Comparison of ENCODE assay signal across 11 mouse cellular contexts in the genomic region with DNA sequence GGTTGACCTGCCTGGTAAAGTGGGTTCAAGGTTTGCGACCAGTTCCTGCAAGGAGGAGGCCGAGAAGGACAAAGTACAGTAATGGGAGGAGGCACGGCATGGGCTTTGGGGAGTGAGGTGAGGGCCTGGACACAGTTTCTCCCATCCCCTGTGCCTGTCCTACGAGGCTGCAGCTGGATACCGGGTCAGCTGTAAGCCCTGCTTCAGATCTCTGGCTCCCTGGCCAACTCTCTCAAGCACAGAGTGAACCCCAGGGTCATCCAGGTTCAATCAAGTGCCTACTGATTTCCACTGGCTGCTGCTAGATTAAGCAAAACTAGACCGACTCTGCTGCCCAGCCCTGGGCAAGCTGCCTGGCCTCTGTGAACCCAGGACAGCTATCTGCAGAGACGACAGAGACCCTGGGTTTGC. TPM values are rescaled to one million over a fixed set of nuclear protein-coding genes. Genes with fewer than 3 reads are reported as not detected.
DNase-seq lines count a peak whose midpoint lies in the region; ATAC-seq lines count a peak whose summit lies in the region.
"Had no signal": no experiment of that assay in that cellular context is flagged by ENCODE, and none has a peak within 500 bp of the region (broad histone marks: within the 10 kb centered on the region; RNA-seq: fewer than 3 reads in every experiment).

No protein-coding gene starts in this region.

- no peak for ATAC-seq in neural tube, embryonic 12.5 days (ENCODE audit: low FRiP score, low read depth)
- no peak for ATAC-seq in stomach, embryonic 15.5 days (ENCODE audit: insufficient read depth, low FRiP score, low read depth)
- ATAC-seq: inflammation-experienced regulatory T-cells, adult 6 months had no signal

- H3K36me3 ChIP-seq in neural tube, embryonic 12.5 days: no peaks in the 10 kb centered on the region
- no peaks in the 10 kb centered on the region for H3K36me3 ChIP-seq in stomach, embryonic 15.5 days

- H3K4me1 ChIP-seq in neural tube, embryonic 12.5 days: peaks cover 89% of the 10 kb centered on the region
- H3K4me1 ChIP-seq in stomach, embryonic 15.5 days: peaks cover 73% of the 10 kb centered on the region

- no peaks in the 10 kb centered on the region for H3K9me3 ChIP-seq in neural tube, embryonic 12.5 days
- H3K9me3 ChIP-seq in stomach, embryonic 15.5 days: no peaks in the 10 kb centered on the region

- no peaks in the 10 kb centered on the region for H3K27me3 ChIP-seq in neural tube, embryonic 12.5 days (replicated peaks)
- H3K27me3 ChIP-seq in stomach, embryonic 15.5 days (replicated peaks): no peaks in the 10 kb centered on the region

- peak overlapping the region; percentile 69 for H3K4me2 ChIP-seq in neural tube, embryonic 12.5 days (replicated peaks)
- H3K4me2 ChIP-seq in stomach, embryonic 15.5 days: 0 out of 2 replicates have a peak overlapping the region, but pooled peaks have one; percentile 5

- H3K27ac ChIP-seq in neural tube, embryonic 12.5 days: no peak overlapping the region
- H3K27ac ChIP-seq in stomach, embryonic 15.5 days: peak overlapping the region; percentile 37; the same call in 1 of the 2 replicates

- peak; percentile 44 for DNase-seq in adrenal gland, postnatal 10 days
- no peak for DNase-seq in adrenal gland, adult 8-10 months
- no peak for DNase-seq in neural tube, embryonic 10.5 days (ENCODE audit: extremely low spot score, low spot score)
- peak; percentile 74 to 83 for DNase-seq in kidney, adult 8-10 months
- no peak for DNase-seq in spleen, postnatal 10 days (ENCODE audit: low spot score in 2 of 2)
- no peak for DNase-seq in right cerebral cortex, adult 18-20 months

- no peak overlapping the region for H3K4me3 ChIP-seq in neural tube, embryonic 12.5 days
- no peak overlapping the region for H3K4me3 ChIP-seq in stomach, embryonic 15.5 days (replicated peaks)
- H3K4me3 ChIP-seq: megakaryocyte, embryonic 14.5 days had no signal

- 74% methylated on average over 7 of the region's 7 CpGs for WGBS in neural tube, embryonic 12.5 days
- WGBS in stomach, embryonic 15.5 days: 64% methylated on average over 7 of the region's 7 CpGs

- H3K9ac ChIP-seq in neural tube, embryonic 12.5 days: peak overlapping the region; percentile 33; the same call in 1 of the 2 replicates
- no peak overlapping the region for H3K9ac ChIP-seq in stomach, embryonic 15.5 days

RNA-seq across cellular contexts. Expression of a gene that starts 3.3 kb away (rescaled TPM):
- 10 to 100 TPM; 53.4 to 62.7 TPM for total RNA-seq in adrenal gland, postnatal 10 days (2021)
- total RNA-seq in adrenal gland, adult 8-10 months (2022): 100 to 1,000 TPM in 2 of 4 experiments, 10 to 100 TPM in 2; 86.1 to 150 (median 104) TPM
- 55.9 and 61.5 TPM in 2 replicates for polyA plus RNA-seq in neural tube, embryonic 12.5 days (2016; fragmentation: Nextera tagmentation; extraction: Ambion mirVana)
- 38.7 and 39.7 TPM in 2 replicates for polyA plus RNA-seq in stomach, embryonic 15.5 days (2015; fragmentation: Nextera tagmentation; extraction: Ambion mirVana)

RNA-seq across cellular contexts. Expression of a gene that starts 49.5 kb away (rescaled TPM):
- under 1 TPM in 1 of 2 experiments, not detected in 1; 0.42 TPM for total RNA-seq in adrenal gland, postnatal 10 days (2021)
- total RNA-seq in adrenal gland, adult 8-10 months (2022): not detected
- not detected in 2 replicates for polyA plus RNA-seq in neural tube, embryonic 12.5 days (2016; fragmentation: Nextera tagmentation; extraction: Ambion mirVana)
- polyA plus RNA-seq in stomach, embryonic 15.5 days (2015; fragmentation: Nextera tagmentation; extraction: Ambion mirVana): 3,283 and 4,119 TPM in 2 replicates
- polyA plus RNA-seq: embryonic facial prominence, embryonic 14.5 days; inflammation-experienced regulatory T-cells, adult 6 months had no signal

Comparison
In these comparisons a context has a peak if more than half of its experiments do, and no peak if none do; other contexts are left out.
1. DNase-seq: peak in adrenal gland, postnatal 10 days (single experiment) and kidney, adult 8-10 months (2 of 2); none in adrenal gland, adult 8-10 months (single experiment), neural tube, embryonic 10.5 days (single experiment), spleen, postnatal 10 days (0 of 2) and right cerebral cortex, adult 18-20 months (single experiment).